Mouse (Mus musculus) MEL (cell line): Measurements from ENCODE around the gene Nell1. TPM values are rescaled to one million over a fixed set of nuclear protein-coding genes. Genes with fewer than 3 reads are reported as not detected.

Experiments
- DNase-seq: peaks from one replicate; pipeline ENCODE4 v3.0.0; 2011; ENCODE audit warnings: low read depth, low spot score
- H3K27ac ChIP-seq: 2 replicates; pipeline ENCODE4 v1.5.1; 2012; ENCODE audit warnings: low read depth, mild to moderate bottlenecking, control low read depth, low read length, moderate library complexity; ENCODE audit not compliant: control insufficient read depth
- H3K27me3 ChIP-seq, 2 experiments: fragments of 150-350 bp in 1 of 2; sonication (generic) in 1 of 2; 2 replicates each; pipeline ENCODE4 v1.6.1; 2012; ENCODE audit warnings: low read length in 2 of 2, mild to moderate bottlenecking in 2 of 2, improper control_type of control experiment in 1 of 2, moderate library complexity in 1 of 2; ENCODE audit not compliant: insufficient read depth in 2 of 2, control insufficient read depth in 1 of 2
- H3K36me3 ChIP-seq, 2 experiments: 2 replicates each; pipeline ENCODE4 v1.6.1; 2012 to 2014; ENCODE audit warnings: low read length in 2 of 2, improper control_type of control experiment in 1 of 2, inconsistent platforms in 1 of 2, mild to moderate bottlenecking in 1 of 2; ENCODE audit not compliant: insufficient read depth in 2 of 2, control insufficient read depth in 1 of 2
- H3K4me1 ChIP-seq, 2 experiments: fragments of 150-350 bp in 1 of 2; sonication (generic) in 1 of 2; 2 replicates each; pipeline ENCODE4 v1.6.1; 2012; ENCODE audit warnings: low read length in 2 of 2, improper control_type of control experiment in 1 of 2, mild to moderate bottlenecking in 1 of 2; ENCODE audit not compliant: insufficient read depth in 2 of 2, control insufficient read depth in 1 of 2
- H3K4me3 ChIP-seq, 2 experiments: fragments of 150-350 bp in 1 of 2; sonication (generic) in 1 of 2; 2 replicates each; pipeline ENCODE4 v1.5.1; 2012; ENCODE audit warnings: low read depth in 2 of 2, low read length in 2 of 2, mild to moderate bottlenecking in 2 of 2, moderate library complexity in 2 of 2, control low read depth in 1 of 2, improper control_type of control experiment in 1 of 2; ENCODE audit not compliant: control insufficient read depth in 1 of 2, insufficient read depth in 1 of 2
- H3K79me2 ChIP-seq: 2 replicates; pipeline ENCODE4 v1.6.1; 2012; ENCODE audit warnings: mild to moderate bottlenecking, low read length, moderate library complexity; ENCODE audit not compliant: control insufficient read depth, poor library complexity, insufficient read depth
- H3K9ac ChIP-seq: 2 replicates; pipeline ENCODE4 v1.6.1; 2012; ENCODE audit warnings: low read depth, mild to moderate bottlenecking, control low read depth, low read length, moderate library complexity; ENCODE audit not compliant: control insufficient read depth, poor library complexity, severe bottlenecking
- H3K9me3 ChIP-seq: fragments of 150-350 bp; sonication (generic); replicated peaks from 2 replicates; pipeline ENCODE4 v1.6.1; 2012; ENCODE audit warnings: mild to moderate bottlenecking, low read length, improper control_type of control experiment, moderate library complexity; ENCODE audit not compliant: insufficient read depth
- BHLHE40 ChIP-seq: IDR thresholded peaks from 2 replicates; pipeline ENCODE4 v1.6.1; 2012; ENCODE audit warnings: low read depth, mild to moderate bottlenecking, inconsistent platforms, low read length, improper control_type of control experiment, borderline replicate concordance
- CTCF ChIP-seq, 3 experiments: IDR thresholded peaks in 2 of 3; conservative IDR thresholded peaks in 1 of 3; 2 replicates each; pipeline ENCODE4 v1.5.1; 2011 to 2012; ENCODE audit warnings: low read length in 3 of 3, low read depth in 2 of 3, mild to moderate bottlenecking in 2 of 3, improper control_type of control experiment in 1 of 3, inconsistent platforms in 1 of 3, mixed read lengths in 1 of 3, moderate library complexity in 1 of 3; ENCODE audit not compliant: control insufficient read depth in 1 of 3, insufficient read depth in 1 of 3, poor library complexity in 1 of 3, severe bottlenecking in 1 of 3
- ETS1 ChIP-seq: IDR thresholded peaks from 2 replicates; pipeline ENCODE4 v1.6.1; 2012; ENCODE audit warnings: low read depth, mild to moderate bottlenecking, inconsistent platforms, low read length, improper control_type of control experiment, moderate library complexity
- GATA1 ChIP-seq: IDR thresholded peaks from 2 replicates; pipeline ENCODE4 v1.6.1; 2011; ENCODE audit warnings: low read depth, low read length, improper control_type of control experiment
- KAT2A ChIP-seq: conservative IDR thresholded peaks from 2 replicates; pipeline ENCODE4 v1.6.1; 2012; ENCODE audit warnings: low read depth, low read length, improper control_type of control experiment, inconsistent platforms
- MAFK ChIP-seq: IDR thresholded peaks from 2 replicates; pipeline ENCODE4 v1.6.1; 2011; ENCODE audit warnings: low read depth, mild to moderate bottlenecking, low read length, improper control_type of control experiment, borderline replicate concordance
- MXI1 ChIP-seq: IDR thresholded peaks from 2 replicates; pipeline ENCODE4 v1.6.1; 2011; ENCODE audit warnings: mild to moderate bottlenecking, low read depth, low read length, improper control_type of control experiment
- MYB ChIP-seq: IDR thresholded peaks from 2 replicates; pipeline ENCODE4 v1.6.1; 2011; ENCODE audit warnings: mild to moderate bottlenecking, low read depth, low read length, improper control_type of control experiment
- NELFE ChIP-seq: IDR thresholded peaks from 2 replicates; pipeline ENCODE4 v1.6.1; 2011; ENCODE audit warnings: low read depth, low read length, improper control_type of control experiment
- POLR2A ChIP-seq, 2 experiments: IDR thresholded peaks; 2 replicates each; pipeline ENCODE4 v1.6.1; 2011 to 2012; ENCODE audit warnings: low read length in 2 of 2, mild to moderate bottlenecking in 2 of 2, control low read depth in 1 of 2, improper control_type of control experiment in 1 of 2, low read depth in 1 of 2, moderate library complexity in 1 of 2; ENCODE audit not compliant: control insufficient read depth in 1 of 2, insufficient read depth in 1 of 2, poor library complexity in 1 of 2
- POLR2AphosphoS2 ChIP-seq: IDR thresholded peaks from 2 replicates; pipeline ENCODE4 v1.6.1; 2011; ENCODE audit warnings: low read length, improper control_type of control experiment
- RAD21 ChIP-seq: IDR thresholded peaks from 2 replicates; pipeline ENCODE4 v1.6.1; 2011; ENCODE audit warnings: mild to moderate bottlenecking, low read depth, low read length, improper control_type of control experiment
- SIN3A ChIP-seq: IDR thresholded peaks from 2 replicates; pipeline ENCODE4 v1.6.1; 2012; ENCODE audit warnings: low read length, improper control_type of control experiment, inconsistent platforms
- TCF12 ChIP-seq: IDR thresholded peaks from 2 replicates; pipeline ENCODE4 v1.6.1; 2014; ENCODE audit warnings: low read depth, mild to moderate bottlenecking, inconsistent platforms, low read length, improper control_type of control experiment, moderate library complexity
- UBTF ChIP-seq: IDR thresholded peaks from 2 replicates; pipeline ENCODE4 v1.6.1; 2012; ENCODE audit warnings: low read depth, mild to moderate bottlenecking, inconsistent platforms, low read length, improper control_type of control experiment, moderate library complexity, borderline replicate concordance; ENCODE audit not compliant: insufficient read depth
- USF2 ChIP-seq, 2 experiments: IDR thresholded peaks; 2 replicates each; pipeline ENCODE4 v1.6.1; 2011 to 2012; ENCODE audit warnings: improper control_type of control experiment in 2 of 2, low read length in 2 of 2, borderline replicate concordance in 1 of 2, inconsistent platforms in 1 of 2, low read depth in 1 of 2, mild to moderate bottlenecking in 1 of 2; ENCODE audit not compliant: insufficient read depth in 1 of 2
- ZC3H11A ChIP-seq: IDR thresholded peaks from 2 replicates; pipeline ENCODE4 v1.6.1; 2012; ENCODE audit warnings: low read depth, mild to moderate bottlenecking, inconsistent platforms, low read length, improper control_type of control experiment
- ZNF384 ChIP-seq: IDR thresholded peaks from 2 replicates; pipeline ENCODE4 v1.6.1; 2012; ENCODE audit warnings: low read depth, mild to moderate bottlenecking, inconsistent platforms, low read length, improper control_type of control experiment
- polyA plus RNA-seq, 2 experiments: library from polyadenylated mRNA; stranded (reverse) in 1 of 2; unstranded in 1 of 2; fragments of >175 nt in 1 of 2; fragments of >200 nt in 1 of 2; gene quantifications; 2 replicates each; pipeline versions ENCODE4 v1.2.1 to v1.2.4; 2012; ENCODE audit warnings: low replicate concordance in 2 of 2, low read depth in 1 of 2; ENCODE audit not compliant: insufficient read length in 2 of 2, insufficient read depth in 1 of 2, missing spikeins in 1 of 2
- total RNA-seq: library from RNA; depleted of rRNA; stranded (reverse); fragments of 300-350 nt; gene quantifications from 2 replicates; pipeline ENCODE4 v1.2.3, GENCODE M21; 2012

Nell1 gene
- total and polyA plus RNA-seq, 3 experiments, result not detected

GRCm38 (mm10) chr7:50588642-50589424 is 614.2 kb downstream of the Nell1 start:
- H3K27ac ChIP-seq, result no peak overlapping the region
- no peaks in the 10 kb centered on the region for H3K79me2 ChIP-seq
- no peak for TF ChIP-seq CTCF (IDR thresholded peaks at IDR 0.05 in 2 of 3, conservative IDR thresholded peaks at IDR 0.05 in 1 of 3; ENCODE audit: control insufficient read depth in 1 of 3, insufficient read depth in 1 of 3, low read depth in 2 of 3, low read length in 3 of 3, poor library complexity in 1 of 3, severe bottlenecking in 1 of 3)
- no peaks in the 10 kb centered on the region for H3K4me1 ChIP-seq
- no peaks in the 10 kb centered on the region for H3K27me3 ChIP-seq
- no peaks in the 10 kb centered on the region for H3K36me3 ChIP-seq
- H3K9me3 ChIP-seq, result no peaks in the 10 kb centered on the region
- H3K9ac ChIP-seq, result no peak overlapping the region
- no peak for DNase-seq
- no peak overlapping the region for H3K4me3 ChIP-seq

GRCm38 (mm10) chr7:50598890-50599289 is 624.2 kb downstream of the Nell1 start, which contains the start of gene 4933405O20Rik:
Gene 4933405O20Rik, plus strand, starts transcription at chr7:50599190.
- Histone ChIP-seq H3K9me3 (no peaks in the 10 kb centered on the region), H3K4me3 (no peak within 1 kb of the TSS), H3K27ac (no peak within 1 kb of the TSS), H3K9ac (no peak within 1 kb of the TSS), H3K4me1 (no peaks in the 10 kb centered on the region), H3K36me3 (no peaks in the 10 kb centered on the region), H3K27me3 (no peaks in the 10 kb centered on the region), H3K79me2 (no peaks in the 10 kb centered on the region)
- TF ChIP-seq RAD21, result no peak
- no peak for TF ChIP-seq SIN3A
- no peak for TF ChIP-seq MXI1
- TF ChIP-seq ZNF384, result no peak
- TF ChIP-seq ETS1, result no peak
- no peak for TF ChIP-seq POLR2A (IDR thresholded peaks at IDR 0.05; ENCODE audit: control insufficient read depth in 1 of 2, insufficient read depth in 1 of 2, low read depth in 1 of 2, low read length in 2 of 2, poor library complexity in 1 of 2)
- no peak for TF ChIP-seq GATA1
- TF ChIP-seq UBTF, result no peak
- no peak for TF ChIP-seq TCF12
- no peak for TF ChIP-seq MAFK
- no peak for DNase-seq

GRCm38 (mm10) chr7:50614101-50614500 is 639.4 kb downstream of the Nell1 start:
- TF ChIP-seq POLR2AphosphoS2, result no peak
- TF ChIP-seq UBTF, result no peak
- TF ChIP-seq BHLHE40, result no peak
- TF ChIP-seq MYB, result no peak
- no peak for TF ChIP-seq NELFE
- no peak for TF ChIP-seq KAT2A
- no peak for TF ChIP-seq ETS1
- TF ChIP-seq CTCF (IDR thresholded peaks at IDR 0.05 in 2 of 3, conservative IDR thresholded peaks at IDR 0.05 in 1 of 3; ENCODE audit: control insufficient read depth in 1 of 3, insufficient read depth in 1 of 3, low read depth in 2 of 3, low read length in 3 of 3, poor library complexity in 1 of 3, severe bottlenecking in 1 of 3), result no peak
- TF ChIP-seq USF2 (IDR thresholded peaks at IDR 0.05; ENCODE audit: borderline replicate concordance in 1 of 2, insufficient read depth in 1 of 2, low read depth in 1 of 2, low read length in 2 of 2), result no peak
- no peak for TF ChIP-seq ZC3H11A
- Histone ChIP-seq H3K9ac (no peak overlapping the region), H3K27ac (no peak overlapping the region), H3K36me3 (no peaks in the 10 kb centered on the region), H3K79me2 (no peaks in the 10 kb centered on the region), H3K4me1 (no peaks in the 10 kb centered on the region), H3K27me3 (no peaks in the 10 kb centered on the region), H3K9me3 (no peaks in the 10 kb centered on the region), H3K4me3 (no peak overlapping the region)
- no peak for DNase-seq
